Mouse (Mus musculus) right cerebral cortex, postnatal 25 days (tissue): ENCODE data around the gene 1700013G24Rik.

Experiments
- DNase-seq: peaks from one replicate; pipeline ENCODE4 v3.0.0; 2022

1700013G24Rik gene

GRCm38 (mm10) chr4:137457292-137457691, 4.2 kb downstream of the 1700013G24Rik start:
- no peak for DNase-seq

DNA sequence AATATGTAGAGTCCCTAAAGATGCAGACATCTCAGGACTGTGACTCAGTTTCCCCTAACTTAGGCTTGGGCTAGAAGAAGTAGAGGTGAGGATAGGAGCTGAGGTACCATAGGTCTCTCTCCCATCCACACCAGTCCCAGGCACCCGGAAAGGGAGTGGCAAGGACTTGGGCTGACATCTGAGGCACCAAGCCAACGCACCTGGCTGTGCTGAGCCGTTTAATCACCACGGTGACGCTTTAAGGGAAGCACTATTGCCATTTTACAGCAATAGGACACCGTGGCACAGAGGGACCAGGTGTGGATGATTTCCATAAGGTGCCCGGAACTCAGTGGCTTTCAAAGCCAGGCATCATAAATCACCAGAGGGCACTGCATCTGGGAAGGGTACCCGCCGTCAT, 5.2 kb downstream of the 1700013G24Rik start:
- no peak for DNase-seq

DNA sequence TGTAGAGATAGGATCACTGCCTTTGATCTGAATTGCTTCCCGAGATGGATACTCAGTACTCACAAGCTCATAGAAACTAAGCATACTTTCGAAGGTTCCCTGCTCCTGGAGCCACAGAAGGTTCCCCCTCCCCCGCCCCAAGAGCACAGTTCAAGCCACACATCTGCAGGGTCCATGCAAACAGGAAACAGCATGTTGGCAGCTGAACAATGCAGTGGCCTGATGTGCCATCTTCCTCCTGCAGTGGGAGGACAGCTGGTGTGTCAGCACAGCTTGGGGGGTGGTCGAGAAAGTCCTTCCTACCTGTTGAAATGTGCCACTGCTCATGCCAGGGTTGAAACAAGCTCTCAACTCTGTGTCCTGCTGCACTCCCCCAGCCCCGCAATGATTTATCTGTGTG, 5.8 kb downstream of the 1700013G24Rik start:
- DNase-seq = no peak

GRCm38 (mm10) chr4:137460676-137461075, 7.6 kb downstream of the 1700013G24Rik start:
- no peak for DNase-seq

GRCm38 (mm10) chr4:137461217-137461616, 8.1 kb downstream of the 1700013G24Rik start:
- no peak for DNase-seq

- no peak for DNase-seq
Measured at GRCm38 (mm10) chr4:137461981-137462690, 9.1 kb downstream of the 1700013G24Rik start.

- no peak for DNase-seq
Measured at GRCm38 (mm10) chr4:137465125-137465787, 12.2 kb downstream of the 1700013G24Rik start.

DNA sequence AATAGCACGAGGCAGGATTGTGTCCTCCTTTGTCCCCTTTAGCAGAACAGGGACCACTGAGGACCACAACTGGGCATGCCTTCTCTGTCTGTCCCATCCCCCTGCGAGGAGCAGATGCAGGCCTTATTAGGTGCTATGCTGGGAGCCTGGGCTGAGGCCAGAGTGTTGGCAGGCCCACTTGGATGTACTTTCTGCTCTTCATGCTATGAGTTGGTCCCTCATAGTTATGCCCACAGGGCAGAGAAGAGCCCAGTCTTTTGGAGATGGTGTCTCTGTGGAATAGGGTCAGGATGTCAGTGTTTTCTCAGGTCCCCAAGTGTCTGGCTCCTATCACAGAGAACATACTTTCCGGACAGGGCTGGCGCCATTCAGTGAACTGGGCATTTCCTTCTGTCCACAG, 13.9 kb downstream of the 1700013G24Rik start:
- DNase-seq = no peak

DNA sequence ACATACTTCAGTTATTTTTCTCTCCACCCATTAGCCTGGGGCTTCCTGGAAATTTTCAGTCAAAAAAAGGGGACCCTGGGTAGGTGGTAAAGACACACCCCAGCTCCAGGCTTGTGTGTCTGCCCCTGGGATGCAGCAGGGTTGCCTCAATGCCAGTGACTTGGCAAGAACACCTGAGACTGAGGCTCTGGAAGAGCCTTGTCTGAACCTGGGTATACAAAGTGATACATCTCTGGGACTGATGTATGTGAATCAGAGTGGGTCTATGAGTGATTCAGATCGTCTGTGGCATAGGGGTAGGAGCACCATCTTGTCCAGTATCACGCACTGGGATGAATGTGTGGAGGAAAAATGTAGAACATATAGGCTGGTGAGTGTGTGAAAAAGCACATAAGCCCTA, 14.4 kb downstream of the 1700013G24Rik start:
- DNase-seq = no peak

- DNase-seq = peak; percentile 72
Measured at GRCm38 (mm10) chr4:137468260-137469080, 15.4 kb downstream of the 1700013G24Rik start, which contains the start of gene Hspg2. TSS of gene Hspg2 (plus strand) at chr4:137468769.

DNA sequence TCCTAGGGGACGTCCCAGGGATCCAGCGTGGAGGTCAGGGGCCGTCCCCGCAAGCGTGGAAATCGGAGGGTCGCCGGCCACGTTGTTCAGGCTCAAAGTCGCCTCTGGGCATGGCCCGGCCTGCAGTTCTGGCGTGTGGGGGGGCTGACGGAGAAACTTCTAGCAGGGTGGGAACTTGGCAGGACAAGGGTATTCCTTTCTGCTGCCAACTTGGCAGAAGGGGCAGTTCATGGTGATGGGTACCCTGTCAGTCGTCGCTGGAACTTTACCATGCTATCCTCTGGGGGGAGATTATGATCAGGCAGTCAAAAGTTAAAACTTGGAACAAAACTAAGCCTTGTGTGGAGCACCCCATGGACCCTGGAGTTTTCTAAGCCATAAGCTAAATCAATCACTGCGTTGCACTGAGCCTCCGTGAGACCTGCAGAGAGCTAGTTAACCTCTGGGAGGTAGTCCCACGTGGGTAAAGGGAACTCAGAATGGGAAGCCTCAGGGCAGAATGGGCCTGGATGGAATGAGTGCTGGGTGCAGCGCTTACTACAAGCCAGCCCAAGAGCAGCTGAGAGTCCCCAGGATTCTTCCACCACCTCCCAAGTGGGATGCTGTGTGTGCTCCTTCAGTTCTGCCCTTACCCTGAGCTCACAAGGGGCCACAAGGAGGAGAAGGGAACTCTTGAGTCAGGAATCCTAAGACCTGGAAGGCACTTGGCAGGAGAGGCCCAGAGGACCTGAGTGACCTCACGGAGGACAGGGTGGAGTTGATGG, 16.2 kb downstream of the 1700013G24Rik start:
- DNase-seq = no peak

- DNase-seq = no peak
Measured at GRCm38 (mm10) chr4:137469845-137470692, 17.0 kb downstream of the 1700013G24Rik start.

DNA sequence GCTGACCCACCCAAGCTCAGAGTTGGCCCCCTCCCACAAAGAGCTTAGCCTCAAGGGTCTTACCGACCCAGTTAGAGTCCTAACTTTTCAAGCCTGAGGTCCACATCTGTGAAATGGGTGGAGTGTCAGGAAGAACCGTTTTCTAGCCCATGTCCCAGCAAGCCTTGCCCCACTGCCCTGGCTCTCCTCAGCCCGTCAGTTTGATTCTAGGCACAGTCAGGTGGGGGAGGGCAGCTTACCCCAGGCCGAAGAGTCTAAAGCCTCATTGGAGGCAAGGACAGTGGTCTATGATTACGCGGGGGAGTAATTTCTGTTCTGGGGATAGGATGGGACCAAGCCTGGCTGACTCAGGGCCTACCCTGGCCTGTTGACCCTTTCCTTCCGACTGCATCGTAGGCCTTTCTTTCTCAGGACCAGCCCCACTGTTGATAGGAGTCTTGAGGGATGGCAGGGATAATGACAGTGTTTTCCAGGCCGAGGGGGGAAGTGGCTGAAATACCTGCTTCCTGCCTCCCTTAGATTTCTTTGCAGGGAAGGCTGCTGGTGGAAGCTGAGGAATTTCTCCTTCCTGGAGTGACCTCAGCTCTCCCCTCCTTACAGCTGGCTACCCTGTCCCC, 17.7 kb downstream of the 1700013G24Rik start:
- no peak for DNase-seq

DNA sequence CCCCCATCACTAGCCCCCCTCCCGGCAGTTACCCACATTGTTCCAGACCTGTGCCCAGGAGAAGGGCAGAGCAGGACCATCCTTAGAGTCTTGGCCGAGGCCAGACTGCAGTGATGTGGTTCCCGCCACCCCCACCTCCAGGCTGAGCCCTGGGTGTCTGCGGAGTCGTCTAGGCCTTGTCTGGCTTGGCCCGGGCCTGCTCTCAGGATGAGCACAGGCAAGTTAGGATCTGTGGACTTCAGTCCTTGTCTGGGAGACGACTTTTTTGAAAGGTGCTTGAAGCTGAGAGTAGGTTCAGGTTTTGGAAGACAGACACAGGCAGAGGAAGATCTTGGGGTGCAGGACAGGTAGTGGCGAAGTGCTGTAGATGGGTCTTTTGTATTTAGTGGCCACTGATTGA, 18.2 kb downstream of the 1700013G24Rik start:
- no peak for DNase-seq

- DNase-seq = no peak
Measured at GRCm38 (mm10) chr4:137473240-137473639, 20.2 kb downstream of the 1700013G24Rik start.

- DNase-seq = no peak
Measured at GRCm38 (mm10) chr4:137473701-137474388, 20.8 kb downstream of the 1700013G24Rik start.

DNA sequence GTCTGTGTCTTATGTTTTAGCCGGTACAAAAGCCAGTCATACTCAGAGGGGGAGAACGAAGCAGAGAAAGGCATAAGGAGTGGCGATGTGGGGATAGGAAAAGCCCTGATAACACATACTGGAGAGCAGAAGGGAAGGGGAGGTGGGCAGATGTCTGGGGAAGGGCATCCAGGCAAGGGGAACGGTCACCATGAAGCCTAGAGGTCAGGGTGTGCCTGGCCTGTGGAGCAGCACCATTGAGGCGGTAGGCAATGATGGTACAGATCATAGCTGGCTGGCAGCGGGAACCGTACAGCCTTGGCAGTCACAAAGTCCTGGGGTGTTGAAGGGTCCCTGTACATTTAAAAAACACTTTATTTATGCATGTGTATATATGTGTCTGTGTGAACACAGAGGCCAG, 21.6 kb downstream of the 1700013G24Rik start:
- DNase-seq = no peak

GRCm38 (mm10) chr4:137475271-137476050, 22.4 kb downstream of the 1700013G24Rik start:
- DNase-seq = no peak

GRCm38 (mm10) chr4:137476065-137476760, 23.1 kb downstream of the 1700013G24Rik start:
- peak; percentile 63 for DNase-seq
